Comparison of ENCODE assay signal across 11 mouse cellular contexts in the genomic region with DNA sequence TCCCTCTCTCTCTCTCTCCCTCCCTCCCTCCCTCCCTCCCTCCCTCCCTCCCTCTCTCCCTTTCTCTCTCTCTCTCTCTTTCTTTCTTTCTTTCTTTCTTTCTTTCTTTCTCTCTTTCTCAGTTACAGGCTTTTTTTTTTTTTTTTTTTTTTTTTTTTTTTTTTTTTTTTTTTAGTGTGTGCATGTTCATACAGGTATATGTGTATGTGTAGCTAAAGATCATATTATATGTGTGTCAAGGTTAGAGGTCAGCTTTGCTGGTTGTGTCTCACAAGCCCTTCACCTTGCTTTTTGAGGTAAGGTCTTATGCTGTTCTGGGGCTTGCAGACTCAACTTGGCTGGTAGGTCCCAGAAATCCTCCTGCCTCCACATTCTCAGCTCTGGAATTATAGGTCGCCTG. TPM values are rescaled to one million over a fixed set of nuclear protein-coding genes. Genes with fewer than 3 reads are reported as not detected.
DNase-seq lines count a peak whose midpoint lies in the region; ATAC-seq and TF ChIP-seq lines count a peak whose summit lies in the region.
"Had no signal": no experiment of that assay in that cellular context is flagged by ENCODE, and none has a peak within 500 bp of the region (broad histone marks: within the 10 kb centered on the region; RNA-seq: fewer than 3 reads in every experiment).

No protein-coding gene starts in this region.

- no peak overlapping the region for H3K4me2 ChIP-seq in midbrain, embryonic 11.5 days
- no peak overlapping the region for H3K4me2 ChIP-seq in midbrain, embryonic 13.5 days (replicated peaks)
- H3K4me2 ChIP-seq in CH12.LX (ENCODE audit: insufficient read depth, low read depth, poor library complexity, severe bottlenecking) = 0 out of 2 replicates have a peak overlapping the region, but pooled peaks have one; percentile 41
- H3K4me2 ChIP-seq in hindbrain, postnatal 0 days (ENCODE audit: low read depth, low read length) = no peak overlapping the region

- DNase-seq in midbrain, embryonic 11.5 days (ENCODE audit: low spot score, missing footprints) = peak; percentile 66
- no peak for DNase-seq in CH12.LX (ENCODE audit: extremely low read depth)
- peak; percentile 24 for DNase-seq in MEL (ENCODE audit: low read depth, low spot score)
- no peak for DNase-seq in layer of hippocampus, adult 8-10 months (ENCODE audit: low spot score in 2 of 2)
- DNase-seq in hindbrain, postnatal 0 days (ENCODE audit: low spot score) = no peak
- DNase-seq: B cell, adult 2 months had no signal

- H3K4me3 ChIP-seq in midbrain, embryonic 11.5 days (ENCODE audit: low read depth, low read length) = no peak overlapping the region
- no peak overlapping the region for H3K4me3 ChIP-seq in midbrain, embryonic 13.5 days (replicated peaks)
- H3K4me3 ChIP-seq in CH12.LX (replicated peaks in 1 of 3; ENCODE audit: low read depth in 2 of 3, low read length in 2 of 3, poor library complexity in 1 of 3) = no peak overlapping the region
- no peak overlapping the region for H3K4me3 ChIP-seq in MEL (ENCODE audit: control insufficient read depth in 1 of 2, insufficient read depth in 1 of 2, low read depth in 2 of 2, low read length in 2 of 2)
- no peak overlapping the region for H3K4me3 ChIP-seq in hindbrain, postnatal 0 days (ENCODE audit: low read length)

- no peaks in the 10 kb centered on the region for H3K9me3 ChIP-seq in midbrain, embryonic 11.5 days (ENCODE audit: control insufficient read depth, low read length)
- no peaks in the 10 kb centered on the region for H3K9me3 ChIP-seq in midbrain, embryonic 13.5 days
- H3K9me3 ChIP-seq in CH12.LX (replicated peaks; ENCODE audit: low read length) (no peaks in the 10 kb centered on the region), MEL (replicated peaks; ENCODE audit: insufficient read depth, low read length) (no peaks in the 10 kb centered on the region)
- H3K9me3 ChIP-seq in hindbrain, postnatal 0 days (ENCODE audit: low read length) = no peaks in the 10 kb centered on the region
- H3K9me3 ChIP-seq: G1E had no signal

- ATAC-seq in midbrain, embryonic 11.5 days (ENCODE audit: low FRiP score) = no peak
- no peak for ATAC-seq in midbrain, embryonic 13.5 days
- ATAC-seq in hindbrain, postnatal 0 days = no peak
- ATAC-seq: activated CD4-positive, CD25-positive, alpha-beta regulatory T cell, adult 4 months; CD4-positive, CD25-positive, alpha-beta regulatory T cell, adult 4 months; Patski had no signal

- dilution Hi-C loops in CH12.LX (cut with MboI; ENCODE audit: extremely low pct_ligation_motif_present, extremely low pct_unique_long_range_greater_than_20kb, low sequenced_read_pairs) = no loop called here

- H3K27me3 ChIP-seq in midbrain, embryonic 11.5 days (ENCODE audit: control insufficient read depth, insufficient read depth, low read length) = no peaks in the 10 kb centered on the region
- peaks cover 6% of the 10 kb centered on the region; the same call in 1 of the 2 replicates for H3K27me3 ChIP-seq in midbrain, embryonic 13.5 days
- H3K27me3 ChIP-seq in CH12.LX (replicated peaks) (no peaks in the 10 kb centered on the region), MEL (ENCODE audit: control insufficient read depth in 1 of 2, insufficient read depth in 2 of 2, low read length in 2 of 2) (no peaks in the 10 kb centered on the region)
- H3K27me3 ChIP-seq in hindbrain, postnatal 0 days (ENCODE audit: insufficient read depth, low read length) = no peaks in the 10 kb centered on the region

- H3K27ac ChIP-seq in midbrain, embryonic 11.5 days (ENCODE audit: low read depth, low read length) = no peak overlapping the region
- no peak overlapping the region for H3K27ac ChIP-seq in midbrain, embryonic 13.5 days
- no peak overlapping the region for H3K27ac ChIP-seq in CH12.LX (ENCODE audit: insufficient read depth, low read depth)
- H3K27ac ChIP-seq in MEL (ENCODE audit: control insufficient read depth, low read depth, low read length) = peak overlapping the region; percentile 28; the same call in 1 of the 2 replicates
- H3K27ac ChIP-seq in hindbrain, postnatal 0 days = no peak overlapping the region

- in situ Hi-C loops in CH12.LX (cut with MboI; ENCODE audit: low pct_ligation_motif_present, low pct_unique_long_range_greater_than_20kb, low sequenced_read_pairs) = loop anchor here (5.0 kb wide), 1 partner anchor 241 kb away; no protein-coding TSS in a partner anchor

- WGBS in midbrain, embryonic 11.5 days = 61% methylated on average over 1 of the region's 1 CpGs
- WGBS in midbrain, embryonic 13.5 days = 86% methylated on average over 1 of the region's 1 CpGs
- WGBS in hindbrain, postnatal 0 days = 86% methylated on average over 1 of the region's 1 CpGs

- no peak for TF ChIP-seq EP300 in CH12.LX (IDR thresholded peaks at IDR 0.05; ENCODE audit: low read length)
- TF ChIP-seq EP300 in MEL (IDR thresholded peaks at IDR 0.05; ENCODE audit: low read depth in 1 of 2, low read length in 2 of 2) = no peak

- no peaks in the 10 kb centered on the region for H3K79me2 ChIP-seq in CH12.LX (replicated peaks; ENCODE audit: control insufficient read depth, extremely low read depth, insufficient read depth, poor library complexity, severe bottlenecking)
- H3K79me2 ChIP-seq in MEL (ENCODE audit: control insufficient read depth, insufficient read depth, low read length, poor library complexity) = no peaks in the 10 kb centered on the region

- no peak for TF ChIP-seq RAD21 in CH12.LX (IDR thresholded peaks at IDR 0.05; ENCODE audit: low read depth, low read length)
- TF ChIP-seq RAD21 in MEL (IDR thresholded peaks at IDR 0.05; ENCODE audit: low read depth, low read length) = no peak

- TF ChIP-seq CTCF in CH12.LX (conservative IDR thresholded peaks at IDR 0.05 in 1 of 2, IDR thresholded peaks at IDR 0.05 in 1 of 2; ENCODE audit: low read depth in 2 of 2, low read length in 2 of 2) (no peak), MEL (IDR thresholded peaks at IDR 0.05 in 2 of 3, conservative IDR thresholded peaks at IDR 0.05 in 1 of 3; ENCODE audit: control insufficient read depth in 1 of 3, insufficient read depth in 1 of 3, low read depth in 2 of 3, low read length in 3 of 3, poor library complexity in 1 of 3, severe bottlenecking in 1 of 3) (no peak)
- no peak for TF ChIP-seq CTCF in hindbrain, postnatal 0 days (IDR thresholded peaks at IDR 0.05; ENCODE audit: low read depth)

- no peak overlapping the region for H3K9ac ChIP-seq in midbrain, embryonic 11.5 days (ENCODE audit: low read length)
- no peak overlapping the region for H3K9ac ChIP-seq in midbrain, embryonic 13.5 days (replicated peaks)
- H3K9ac ChIP-seq in CH12.LX (ENCODE audit: insufficient read depth, low read depth) = no peak overlapping the region
- H3K9ac ChIP-seq in MEL (ENCODE audit: control insufficient read depth, low read depth, low read length, poor library complexity, severe bottlenecking) = peak overlapping the region; percentile 2; the same call in 1 of the 2 replicates
- no peak overlapping the region for H3K9ac ChIP-seq in hindbrain, postnatal 0 days (replicated peaks; ENCODE audit: low read length)

- H3K36me3 ChIP-seq in midbrain, embryonic 11.5 days (ENCODE audit: control insufficient read depth, insufficient read depth, low read length) = no peaks in the 10 kb centered on the region
- H3K36me3 ChIP-seq in midbrain, embryonic 13.5 days = no peaks in the 10 kb centered on the region
- no peaks in the 10 kb centered on the region for H3K36me3 ChIP-seq in CH12.LX (replicated peaks in 1 of 2; ENCODE audit: control insufficient read depth in 1 of 2, insufficient read depth in 1 of 2, low read length in 1 of 2)
- peaks cover 0 to 23% of the 10 kb centered on the region in 2 experiments; a peak in 2 of 4 replicates for H3K36me3 ChIP-seq in MEL (ENCODE audit: control insufficient read depth in 1 of 2, insufficient read depth in 2 of 2, low read length in 2 of 2)
- no peaks in the 10 kb centered on the region for H3K36me3 ChIP-seq in hindbrain, postnatal 0 days (ENCODE audit: insufficient read depth, low read length)
- H3K36me3 ChIP-seq: G1E had no signal

- H3K4me1 ChIP-seq in midbrain, embryonic 11.5 days (ENCODE audit: control insufficient read depth, insufficient read depth, low read length) = no peaks in the 10 kb centered on the region
- H3K4me1 ChIP-seq in midbrain, embryonic 13.5 days (replicated peaks) = peaks cover 16% of the 10 kb centered on the region
- peaks cover 17 to 35% of the 10 kb centered on the region in 2 experiments for H3K4me1 ChIP-seq in CH12.LX (ENCODE audit: control insufficient read depth in 1 of 2, insufficient read depth in 2 of 2)
- H3K4me1 ChIP-seq in MEL (ENCODE audit: control insufficient read depth in 1 of 2, insufficient read depth in 2 of 2, low read length in 2 of 2) = peaks cover 10 to 37% of the 10 kb centered on the region in 2 experiments
- H3K4me1 ChIP-seq in hindbrain, postnatal 0 days (ENCODE audit: insufficient read depth, low read length) = no peaks in the 10 kb centered on the region

- TF ChIP-seq POLR2A in CH12.LX (IDR thresholded peaks at IDR 0.05; ENCODE audit: low read depth, low read length) = no peak
- TF ChIP-seq POLR2A in MEL (IDR thresholded peaks at IDR 0.05; ENCODE audit: control insufficient read depth in 1 of 2, insufficient read depth in 1 of 2, low read depth in 1 of 2, low read length in 2 of 2, poor library complexity in 1 of 2) = no peak

TF ChIP-seq in CH12.LX, 34 proteins besides CTCF, POLR2A, EP300 and RAD21:
- TF ChIP-seq E2F4 (IDR thresholded peaks at IDR 0.05; ENCODE audit: insufficient replicate concordance, low read depth, low read length) (no peak), ZNF384 (IDR thresholded peaks at IDR 0.05; ENCODE audit: low read depth, low read length) (peak; percentile 70)

TF ChIP-seq in MEL, 35 proteins besides CTCF, POLR2A, EP300 and RAD21 (continues in another document):
- TF ChIP-seq ZNF384 (IDR thresholded peaks at IDR 0.05; ENCODE audit: low read depth, low read length) (peak; percentile 80; the same call in 1 of the 2 replicates), ZC3H11A (IDR thresholded peaks at IDR 0.05; ENCODE audit: low read depth, low read length) (no peak), POLR2AphosphoS5 (IDR thresholded peaks at IDR 0.05; ENCODE audit: borderline replicate concordance, low read depth, low read length) (no peak), MYC (IDR thresholded peaks at IDR 0.05; ENCODE audit: low read depth, low read length) (no peak), NELFE (IDR thresholded peaks at IDR 0.05; ENCODE audit: low read depth, low read length) (no peak)

RNA-seq across cellular contexts. Expression of a gene that starts 39.3 kb away (rescaled TPM):
- polyA plus RNA-seq in midbrain, embryonic 11.5 days (2014; fragmentation: Nextera tagmentation; extraction: Ambion mirVana) = 29.2 and 37.5 TPM in 2 replicates
- polyA plus RNA-seq in midbrain, embryonic 13.5 days (2015; fragmentation: Nextera tagmentation; extraction: Ambion mirVana) = 14.1 and 18.5 TPM in 2 replicates
- 23.9 and 31.7 TPM in 2 replicates for total RNA-seq in CH12.LX (2012; rRNA removed)
- total RNA-seq in CH12.LX (2014; rRNA removed) = 69.6 and 84.8 TPM in 2 replicates
- polyA plus RNA-seq in CH12.LX (2012; ENCODE audit: insufficient read length, low read depth) = 106 and 128 TPM in 2 replicates
- total RNA-seq in MEL (2012; rRNA removed) = 44.9 and 48.2 TPM in 2 replicates
- polyA plus RNA-seq in MEL (2012; ENCODE audit: insufficient read depth in 1 of 2, insufficient read length in 2 of 2, low read depth in 1 of 2, low replicate concordance in 2 of 2, missing spikeins in 1 of 2) = 100 to 1,000 TPM; 164 to 356 TPM
- total RNA-seq in layer of hippocampus, adult 8-10 months (2022) = 10 to 100 TPM; 70.9 to 85.2 (median 79.5) TPM
- total RNA-seq in hindbrain, postnatal 0 days (2014; rRNA removed) = 44.0 and 60.1 TPM in 2 replicates
- polyA plus RNA-seq in hindbrain, postnatal 0 days (2015; fragmentation: Nextera tagmentation; extraction: Ambion mirVana) = 18.2 TPM in 2 replicates

Comparison
In these comparisons a context has a peak if more than half of its experiments do, and no peak if none do; other contexts are left out.
1. DNase-seq: peak in midbrain, embryonic 11.5 days (single experiment) and MEL (single experiment); none in CH12.LX (single experiment), layer of hippocampus, adult 8-10 months (0 of 2) and hindbrain, postnatal 0 days (single experiment).